Mouse (Mus musculus): ENCODE measurements at regions not wholly inside any gene's neighbourhood (a gene's known extent, or its start where the extent isn't known, plus 50 kb on each side); places are given as distances from the start of the nearest gene placed in this dataset.

DNA sequence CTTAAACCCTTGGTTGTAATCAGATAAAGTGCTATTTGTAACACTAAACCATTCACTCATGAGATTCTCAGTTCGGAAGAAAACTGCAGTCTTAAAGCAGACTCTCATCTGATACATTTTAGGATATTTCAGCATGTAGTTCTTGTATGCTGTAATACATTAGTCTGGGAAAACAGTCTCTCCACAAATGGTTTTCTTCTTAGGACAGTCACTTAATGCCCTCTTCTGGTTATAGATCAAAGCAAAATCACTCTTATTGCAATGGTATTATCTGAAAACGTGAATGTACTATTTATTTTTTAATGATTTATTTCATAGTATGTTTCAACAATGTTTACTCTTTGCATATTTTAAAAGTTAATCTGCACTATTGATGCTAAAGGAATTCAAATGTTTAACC is 106.4 kb upstream of the Ugt8a start:
- TF ChIP-seq CTCF (IDR thresholded peaks at IDR 0.05; ENCODE audit: borderline replicate concordance, control insufficient read depth, extremely low read depth, insufficient read depth, low read length, poor library complexity) = no peak
- TF ChIP-seq POLR2A (IDR thresholded peaks at IDR 0.05; ENCODE audit: control insufficient read depth, extremely low read depth, insufficient read depth, low read length, poor library complexity) = no peak
